Mouse (Mus musculus) limb, embryonic 13.5 days (tissue): ENCODE results near the gene Tsc22d2. TPM values are rescaled to one million over a fixed set of nuclear protein-coding genes. Genes with fewer than 3 reads are reported as not detected.
"Not testable (repeated sequence)": the region's sequence is repeated elsewhere in the genome, so short reads cannot be mapped to it uniquely, and the experiment has no call there.

Experiments used
- ATAC-seq: fragments of 200-750 bp; cut with Nextera tagmentation; 2 replicates; pipeline ENCODE4 v1.8.0; 2017; ENCODE audit warnings: low read depth, moderate number of reproducible peaks, moderate TSS enrichment; ENCODE audit not compliant: low FRiP score
- H3K27ac ChIP-seq: fragments of 300-500 bp; sonication (generic); 2 replicates; pipeline ENCODE4 v1.5.1; 2015; ENCODE audit warnings: inconsistent platforms, mild to moderate bottlenecking, moderate library complexity
- H3K27me3 ChIP-seq: fragments of 300-500 bp; sonication (generic); 2 replicates; pipeline ENCODE4 v1.6.1; 2015; ENCODE audit warnings: mild to moderate bottlenecking, inconsistent platforms
- H3K36me3 ChIP-seq: fragments of 300-500 bp; sonication (generic); 2 replicates; pipeline ENCODE4 v1.6.1; 2015; ENCODE audit warnings: inconsistent platforms, mild to moderate bottlenecking, moderate library complexity
- H3K4me1 ChIP-seq: fragments of 300-500 bp; sonication (generic); 2 replicates; pipeline ENCODE4 v1.6.1; 2015; ENCODE audit warnings: inconsistent platforms
- H3K4me2 ChIP-seq: fragments of 300-500 bp; sonication (generic); replicated peaks from 2 replicates; pipeline ENCODE4 v1.6.1; 2015; ENCODE audit warnings: inconsistent platforms, mild to moderate bottlenecking, moderate library complexity
- H3K4me3 ChIP-seq: fragments of 300-500 bp; sonication (generic); 2 replicates; pipeline ENCODE4 v1.5.1; 2015; ENCODE audit warnings: moderate library complexity, mild to moderate bottlenecking, inconsistent platforms
- H3K9ac ChIP-seq: fragments of 300-500 bp; sonication (generic); 2 replicates; pipeline ENCODE4 v1.6.1; 2015; ENCODE audit warnings: mild to moderate bottlenecking, inconsistent platforms
- H3K9me3 ChIP-seq: fragments of 300-500 bp; sonication (generic); 2 replicates; pipeline ENCODE4 v1.6.1; 2016; ENCODE audit warnings: inconsistent platforms
- WGBS: fragments of 180-500 bp; shearing (Covaris S2); methylation state at CpG from one replicate; pipeline ENCODE4 v1.1.7; 2015; 5-methylcytosine and 5-hydroxymethylcytosine counted together
- polyA plus RNA-seq: library from polyadenylated mRNA; unstranded; fragments of >200 nt; fragmentation: Nextera tagmentation; extraction: Ambion mirVana; gene quantifications from 2 replicates; pipeline ENCODE4 v1.2.1, GENCODE M21; 2015

Gene Tsc22d2
- polyA plus RNA-seq, 1 experiment from 2014 or later, result 11.3 TPM

DNA sequence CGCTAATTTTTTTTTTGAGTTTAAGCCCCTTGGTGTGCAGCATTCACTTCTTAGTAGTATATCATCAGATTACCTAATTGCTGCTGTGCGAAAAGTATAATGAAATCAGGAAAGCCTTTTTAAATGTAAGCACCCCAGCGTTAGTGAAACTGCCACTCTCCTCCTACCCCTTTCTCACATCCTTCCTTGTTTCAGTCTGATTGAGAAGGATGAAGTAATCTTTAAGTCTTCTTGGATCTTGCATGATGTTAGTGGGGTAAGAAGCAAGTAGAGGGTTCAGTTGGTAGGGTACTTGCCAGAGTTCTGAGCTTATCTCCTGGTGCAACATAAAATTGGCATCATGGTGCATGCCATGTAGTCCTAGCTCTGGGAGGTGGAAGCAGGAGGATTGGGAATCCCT, 35.0 kb downstream of the Tsc22d2 start:
- no peaks in the 10 kb centered on the region for H3K9me3 ChIP-seq
- 95% methylated on average over 3 of the region's 3 CpGs for WGBS
- no peak overlapping the region for H3K4me3 ChIP-seq
- H3K27me3 ChIP-seq, result no peaks in the 10 kb centered on the region
- H3K27ac ChIP-seq, result no peak overlapping the region
- no peak overlapping the region for H3K9ac ChIP-seq
- no peak for ATAC-seq
- peaks cover 5% of the 10 kb centered on the region; the same call in 1 of the 2 replicates for H3K36me3 ChIP-seq
- no peak overlapping the region for H3K4me2 ChIP-seq
- no peaks in the 10 kb centered on the region for H3K4me1 ChIP-seq

DNA sequence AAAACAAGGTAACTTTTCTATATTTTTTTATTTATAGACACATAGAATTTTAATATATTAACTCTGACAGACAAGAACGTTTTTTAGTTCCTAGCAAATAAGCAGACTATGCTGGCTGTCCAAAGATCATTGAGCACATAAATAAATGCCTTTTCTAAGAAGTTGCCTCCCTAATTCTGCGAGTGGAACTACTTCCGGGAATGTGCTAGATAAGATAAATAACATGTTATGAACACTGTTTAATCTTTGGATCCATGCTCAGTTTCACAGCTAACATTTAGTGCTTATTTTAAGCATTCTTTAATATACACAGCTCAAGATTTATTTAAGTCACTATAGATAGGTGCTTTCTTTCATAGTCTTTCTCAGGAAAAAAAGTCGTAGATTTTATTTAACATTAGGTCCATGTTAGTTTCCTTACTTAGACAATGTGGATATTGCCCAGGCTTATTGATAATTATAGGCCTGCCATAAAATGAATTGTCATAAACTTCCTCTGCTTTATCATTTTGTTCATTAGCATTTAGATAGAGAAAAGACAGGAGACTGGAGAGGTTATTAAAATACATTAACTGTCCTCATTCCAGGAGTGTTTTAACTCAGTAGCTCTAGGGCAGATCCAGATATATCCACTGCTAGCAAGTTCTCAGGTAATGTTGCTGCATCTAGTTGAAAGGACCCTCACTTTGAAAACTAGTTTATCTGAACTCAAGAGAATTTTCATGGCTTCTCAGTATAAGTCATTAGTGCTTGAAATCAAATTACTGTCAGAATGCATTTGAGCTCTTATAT, 40.1 kb downstream of the Tsc22d2 start:
- no peak overlapping the region for H3K4me3 ChIP-seq
- peaks cover 5% of the 10 kb centered on the region; the same call in 1 of the 2 replicates for H3K36me3 ChIP-seq
- no peak for ATAC-seq
- WGBS, result 77% methylated on average over 4 of the region's 4 CpGs
- no peak overlapping the region for H3K9ac ChIP-seq
- no peaks in the 10 kb centered on the region for H3K9me3 ChIP-seq
- no peak overlapping the region for H3K27ac ChIP-seq
- H3K4me1 ChIP-seq, result no peaks in the 10 kb centered on the region
- H3K4me2 ChIP-seq, result no peak overlapping the region
- H3K27me3 ChIP-seq, result no peaks in the 10 kb centered on the region

GRCm38 (mm10) chr3:58455255-58455654, 40.7 kb downstream of the Tsc22d2 start:
- Histone ChIP-seq H3K9me3 (no peaks in the 10 kb centered on the region), H3K27ac (no peak overlapping the region), H3K4me1 (no peaks in the 10 kb centered on the region), H3K4me3 (no peak overlapping the region), H3K27me3 (no peaks in the 10 kb centered on the region), H3K9ac (no peak overlapping the region), H3K36me3 (peaks cover 9% of the 10 kb centered on the region), H3K4me2 (no peak overlapping the region)
- no peak for ATAC-seq
- WGBS, result 75% methylated on average over 3 of the region's 3 CpGs

DNA sequence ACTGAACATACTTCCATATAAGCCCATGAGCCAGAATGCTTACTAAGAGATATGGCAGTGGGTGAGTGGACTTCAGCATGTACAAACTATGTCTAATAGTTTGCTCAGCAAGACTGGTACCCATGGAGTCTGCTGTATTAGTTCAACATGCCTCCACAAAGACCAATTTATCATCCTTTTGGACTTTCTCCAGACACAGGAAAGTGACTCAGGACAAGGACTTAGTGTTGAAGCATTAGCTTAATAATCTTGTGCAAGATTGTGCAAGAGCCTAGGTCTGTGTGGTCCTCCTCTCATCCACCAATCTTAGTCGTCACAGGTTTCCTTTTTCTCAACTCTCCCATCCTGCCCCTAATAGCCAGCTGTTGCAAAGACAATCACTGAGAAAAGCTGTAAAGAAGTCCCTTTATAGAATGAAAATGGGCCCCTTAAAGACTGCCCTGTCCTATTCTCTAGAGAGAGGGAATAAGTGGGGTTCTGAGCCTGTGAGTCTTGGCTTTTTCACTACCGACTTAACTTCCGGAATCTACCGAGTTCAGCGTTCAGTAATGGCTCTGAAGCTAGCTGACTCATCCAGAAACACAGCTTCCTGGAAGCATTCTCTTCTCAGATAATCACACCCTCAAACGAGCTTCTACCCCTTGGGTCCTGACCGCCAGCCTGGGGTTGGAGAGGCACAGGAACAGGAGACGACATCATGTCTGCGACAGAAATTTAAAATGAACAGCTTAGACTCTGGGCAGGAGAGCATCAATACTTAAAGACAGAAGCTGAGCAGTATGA, 55.3 kb downstream of the Tsc22d2 start:
- Histone ChIP-seq H3K9ac (no peak overlapping the region), H3K4me2 (no peak overlapping the region), H3K27me3 (no peaks in the 10 kb centered on the region), H3K4me3 (no peak overlapping the region), H3K4me1 (no peaks in the 10 kb centered on the region), H3K9me3 (no peaks in the 10 kb centered on the region), H3K27ac (no peak overlapping the region), H3K36me3 (no peaks in the 10 kb centered on the region)
- WGBS, result 75% methylated on average over 9 of the region's 9 CpGs
- ATAC-seq, result no peak

DNA sequence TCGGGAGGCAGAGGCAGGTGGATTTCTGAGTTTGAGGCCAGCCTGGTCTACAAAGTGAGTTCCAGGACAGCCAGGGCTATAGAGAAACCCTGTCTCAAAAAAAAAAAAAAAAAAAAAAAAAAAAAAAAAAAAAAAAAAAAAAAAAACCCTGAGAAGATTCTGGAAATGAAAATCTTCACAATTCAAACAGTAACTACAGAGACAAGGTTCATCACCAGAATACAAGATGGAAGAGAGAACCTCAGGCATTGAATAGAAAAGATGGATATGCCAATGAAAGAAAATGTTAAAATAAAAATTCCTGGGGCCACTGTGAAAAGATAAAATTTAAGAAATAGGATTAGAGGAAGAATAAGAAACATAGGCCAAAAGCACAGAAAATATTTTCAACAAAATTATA, 60.8 kb downstream of the Tsc22d2 start:
- H3K36me3 ChIP-seq, H3K4me3 ChIP-seq, H3K4me2 ChIP-seq, H3K27ac ChIP-seq, H3K4me1 ChIP-seq, H3K9ac ChIP-seq, H3K9me3 ChIP-seq, ATAC-seq, H3K27me3 ChIP-seq: not testable (repeated sequence)
- WGBS, result 93% methylated on average over 1 of the region's 1 CpGs

GRCm38 (mm10) chr3:58478755-58479455, 64.4 kb downstream of the Tsc22d2 start:
- Histone ChIP-seq H3K4me1 (no peaks in the 10 kb centered on the region), H3K9me3 (no peaks in the 10 kb centered on the region), H3K36me3 (no peaks in the 10 kb centered on the region), H3K4me2 (no peak overlapping the region), H3K4me3 (no peak overlapping the region), H3K27ac (no peak overlapping the region), H3K27me3 (no peaks in the 10 kb centered on the region), H3K9ac (no peak overlapping the region)
- no peak for ATAC-seq
- 81% methylated on average over 2 of the region's 2 CpGs for WGBS

- H3K9ac ChIP-seq, result no peak overlapping the region
- H3K9me3 ChIP-seq, result no peaks in the 10 kb centered on the region
- H3K27me3 ChIP-seq, result no peaks in the 10 kb centered on the region
- no peak overlapping the region for H3K27ac ChIP-seq
- ATAC-seq, result no peak
- H3K36me3 ChIP-seq, result no peaks in the 10 kb centered on the region
- no peaks in the 10 kb centered on the region for H3K4me1 ChIP-seq
- no peak overlapping the region for H3K4me3 ChIP-seq
- H3K4me2 ChIP-seq, result no peak overlapping the region
- 69% methylated on average over 7 of the region's 7 CpGs for WGBS
These were observed 71.4 kb downstream of the Tsc22d2 start for GRCm38 (mm10) chr3:58485883-58486282.

DNA sequence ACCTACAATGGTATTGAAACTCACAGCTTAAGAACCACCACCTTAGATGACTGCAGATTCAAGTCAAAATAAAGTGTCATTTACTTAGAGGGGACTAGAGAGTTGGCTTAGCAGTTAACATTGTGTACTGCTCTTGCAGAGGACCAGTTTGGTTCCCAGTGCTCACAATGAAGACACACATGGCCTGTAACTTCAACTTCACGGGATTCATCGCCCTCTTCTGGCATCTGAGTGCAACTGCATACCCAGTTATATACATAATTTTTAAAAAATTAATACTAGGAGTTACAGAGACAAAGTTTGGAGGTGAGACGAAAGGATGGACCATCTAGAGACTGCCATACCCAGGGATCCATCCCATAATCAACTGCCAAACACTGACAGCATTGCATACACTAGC, 72.6 kb downstream of the Tsc22d2 start:
- Histone ChIP-seq H3K36me3 (no peaks in the 10 kb centered on the region), H3K27me3 (no peaks in the 10 kb centered on the region), H3K9ac (no peak overlapping the region), H3K4me2 (no peak overlapping the region), H3K27ac (no peak overlapping the region), H3K4me3 (no peak overlapping the region), H3K4me1 (no peaks in the 10 kb centered on the region), H3K9me3 (no peaks in the 10 kb centered on the region)
- WGBS, result 76% methylated on average over 3 of the region's 3 CpGs
- ATAC-seq, result no peak

DNA sequence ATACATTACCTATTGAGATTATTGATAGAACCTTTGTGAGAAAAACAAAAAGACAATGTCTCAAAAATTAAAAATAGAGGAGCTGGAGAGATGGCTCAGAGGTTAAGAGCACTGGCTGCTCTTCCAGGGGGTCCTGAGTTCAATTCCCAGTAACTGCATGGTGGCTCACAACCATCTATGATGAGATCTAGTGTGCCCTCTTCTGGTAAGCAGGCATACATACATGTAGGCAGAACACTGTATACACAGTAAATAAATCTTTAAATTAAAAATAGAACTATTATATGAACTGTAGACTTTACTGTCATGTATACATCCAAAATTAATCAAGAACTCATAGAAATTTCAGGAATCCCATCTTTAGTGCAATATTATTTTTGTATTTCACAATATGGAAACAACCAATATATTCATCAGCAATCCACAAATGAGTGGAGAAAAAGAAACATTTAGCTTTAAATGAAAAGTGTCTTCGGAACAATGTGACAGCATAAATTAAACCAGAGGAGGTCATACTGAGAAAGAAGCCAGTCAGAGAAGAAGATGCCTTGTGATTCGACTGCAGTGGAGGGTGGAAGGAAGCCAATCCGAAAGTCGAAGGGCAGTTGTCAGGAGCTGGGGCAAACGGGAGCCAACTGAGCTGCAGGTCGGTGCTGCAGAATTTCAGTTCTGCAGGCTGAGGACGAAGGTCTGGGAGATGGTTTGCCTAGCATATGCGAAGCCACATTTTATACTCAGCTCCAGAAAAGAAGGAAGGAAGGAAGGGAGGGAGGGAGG, 73.7 kb downstream of the Tsc22d2 start:
- no peaks in the 10 kb centered on the region for H3K36me3 ChIP-seq
- H3K27me3 ChIP-seq, result no peaks in the 10 kb centered on the region
- no peaks in the 10 kb centered on the region for H3K9me3 ChIP-seq
- ATAC-seq, result no peak
- no peak overlapping the region for H3K4me2 ChIP-seq
- H3K4me1 ChIP-seq, result no peaks in the 10 kb centered on the region
- H3K4me3 ChIP-seq, result no peak overlapping the region
- no peak overlapping the region for H3K9ac ChIP-seq
- no peak overlapping the region for H3K27ac ChIP-seq
- 78% methylated on average over 7 of the region's 8 CpGs for WGBS

GRCm38 (mm10) chr3:58490787-58491186, 76.3 kb downstream of the Tsc22d2 start:
- Histone ChIP-seq H3K27ac (no peak overlapping the region), H3K4me3 (no peak overlapping the region), H3K27me3 (no peaks in the 10 kb centered on the region), H3K4me2 (no peak overlapping the region), H3K9me3 (no peaks in the 10 kb centered on the region), H3K4me1 (no peaks in the 10 kb centered on the region), H3K9ac (no peak overlapping the region), H3K36me3 (no peaks in the 10 kb centered on the region)
- WGBS, result 73% methylated on average over 7 of the region's 7 CpGs
- ATAC-seq, result no peak

DNA sequence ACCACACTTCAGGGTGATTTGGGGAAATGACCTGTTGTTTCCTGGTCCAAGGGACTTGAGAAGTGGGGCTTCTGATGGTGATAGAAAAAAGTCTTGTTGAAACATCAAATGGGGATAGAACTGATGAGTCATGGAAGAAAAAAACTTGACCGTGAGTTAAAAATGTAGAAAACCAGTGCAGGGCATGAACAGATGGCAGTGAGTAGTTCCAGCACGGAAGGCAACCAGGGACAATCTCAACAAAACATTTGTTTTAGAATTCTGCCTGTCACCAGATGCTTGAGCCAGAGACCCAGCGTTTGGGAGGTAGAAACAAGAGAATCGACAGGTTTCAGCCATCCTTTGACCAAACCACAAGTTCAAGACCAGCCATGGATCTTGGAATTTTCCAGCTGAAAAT, 79.1 kb downstream of the Tsc22d2 start:
- 78% methylated on average over 4 of the region's 4 CpGs for WGBS
- H3K4me3 ChIP-seq, result no peak overlapping the region
- H3K4me2 ChIP-seq, result no peak overlapping the region
- H3K9me3 ChIP-seq, result no peaks in the 10 kb centered on the region
- H3K27ac ChIP-seq, result no peak overlapping the region
- no peaks in the 10 kb centered on the region for H3K4me1 ChIP-seq
- no peak for ATAC-seq
- H3K9ac ChIP-seq, result no peak overlapping the region
- H3K27me3 ChIP-seq, result no peaks in the 10 kb centered on the region
- H3K36me3 ChIP-seq, result no peaks in the 10 kb centered on the region
